Mouse (Mus musculus): ENCODE measurements at regions not wholly inside any gene's neighbourhood (a gene's known extent, or its start where the extent isn't known, plus 50 kb on each side); places are given as distances from the start of the nearest gene placed in this dataset.

GRCm38 (mm10) chr17:85928543-85928942 lies 216.4 kb downstream of the Srbd1 start:
- TF ChIP-seq CTCF (IDR thresholded peaks at IDR 0.05; ENCODE audit: low read depth, low read length) (no peak), POLR2A (IDR thresholded peaks at IDR 0.05; ENCODE audit: extremely low read depth, insufficient read depth, low read length) (no peak)

Measured in liver, adult 2 months (tissue).